Mouse (Mus musculus): ENCODE data around the gene Nin. TPM values are rescaled to one million over a fixed set of nuclear protein-coding genes. Genes with fewer than 3 reads are reported as not detected.

Gene Nin
- polyA plus RNA-seq, 1 experiment = 14.2 TPM

GRCm38 (mm10) chr12:70036722-70037305 lies 76.7 kb downstream of the Nin start:
- TF ChIP-seq POLR2A (IDR thresholded peaks at IDR 0.05; ENCODE audit: low read depth, low read length) = no peak
- no peak for TF ChIP-seq CTCF (IDR thresholded peaks at IDR 0.05; ENCODE audit: borderline replicate concordance, insufficient read depth, low read length)
- Histone ChIP-seq H3K4me1 (ENCODE audit: control insufficient read depth, insufficient read depth, low read length) (no peaks in the 10 kb centered on the region), H3K4me3 (ENCODE audit: insufficient read depth, low read length) (no peak overlapping the region), H3K27ac (ENCODE audit: insufficient read depth, low read length) (no peak overlapping the region)

DNA sequence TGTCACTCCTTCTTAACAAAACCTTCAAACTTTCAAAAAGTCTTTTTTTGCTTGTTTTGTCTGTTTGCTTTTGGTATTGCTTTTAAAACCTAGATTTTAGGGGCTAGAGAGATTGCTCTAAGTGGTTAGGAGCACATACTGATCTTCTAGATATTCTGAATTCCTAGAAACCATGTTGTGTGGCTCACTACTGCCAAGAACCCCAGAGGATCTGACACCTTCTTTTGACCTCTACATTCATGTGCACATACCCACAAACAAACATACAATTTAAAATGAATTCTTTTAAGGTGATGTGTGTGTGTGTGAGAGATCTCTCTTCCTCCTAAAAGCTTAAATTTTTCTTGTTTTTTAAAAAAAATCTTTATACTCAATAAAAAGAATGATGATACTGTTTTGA lies 87.3 kb downstream of the Nin start:
- Histone ChIP-seq H3K4me3 (ENCODE audit: insufficient read depth, low read length) (no peak overlapping the region), H3K27ac (ENCODE audit: insufficient read depth, low read length) (no peak overlapping the region), H3K4me1 (ENCODE audit: control insufficient read depth, insufficient read depth, low read length) (no peaks in the 10 kb centered on the region)
- TF ChIP-seq CTCF (IDR thresholded peaks at IDR 0.05; ENCODE audit: borderline replicate concordance, insufficient read depth, low read length) = no peak
- TF ChIP-seq POLR2A (IDR thresholded peaks at IDR 0.05; ENCODE audit: low read depth, low read length) = no peak

DNA sequence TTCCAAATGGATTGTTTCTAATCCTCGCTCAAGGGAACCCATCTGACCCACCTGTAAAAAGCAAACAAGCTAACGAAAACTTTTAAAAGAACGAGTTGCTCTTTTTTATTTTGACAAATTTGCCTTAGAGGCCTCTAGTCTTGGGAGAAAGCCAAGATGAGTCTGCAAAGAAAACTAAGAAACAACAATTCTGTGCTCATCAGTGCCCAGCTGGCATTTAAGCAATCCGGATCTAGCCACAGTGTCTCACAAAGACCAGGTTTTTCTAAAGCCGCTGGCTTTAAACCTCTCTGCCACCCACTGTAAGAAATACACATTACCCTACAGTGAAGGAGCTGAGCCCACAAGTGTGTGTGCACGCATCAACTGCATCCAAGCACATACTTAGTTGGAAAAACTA lies 88.1 kb downstream of the Nin start:
- no peak for TF ChIP-seq CTCF (IDR thresholded peaks at IDR 0.05; ENCODE audit: borderline replicate concordance, insufficient read depth, low read length)
- no peak for TF ChIP-seq POLR2A (IDR thresholded peaks at IDR 0.05; ENCODE audit: low read depth, low read length)
- Histone ChIP-seq H3K4me3 (ENCODE audit: insufficient read depth, low read length) (no peak overlapping the region), H3K4me1 (ENCODE audit: control insufficient read depth, insufficient read depth, low read length) (no peaks in the 10 kb centered on the region), H3K27ac (ENCODE audit: insufficient read depth, low read length) (no peak overlapping the region)

- Histone ChIP-seq H3K4me3 (ENCODE audit: insufficient read depth, low read length) (no peak overlapping the region), H3K4me1 (ENCODE audit: control insufficient read depth, insufficient read depth, low read length) (no peaks in the 10 kb centered on the region), H3K27ac (ENCODE audit: insufficient read depth, low read length) (no peak overlapping the region)
- TF ChIP-seq CTCF (IDR thresholded peaks at IDR 0.05; ENCODE audit: borderline replicate concordance, insufficient read depth, low read length) (no peak), POLR2A (IDR thresholded peaks at IDR 0.05; ENCODE audit: low read depth, low read length) (no peak)
Observed at GRCm38 (mm10) chr12:70023580-70023979, 89.9 kb downstream of the Nin start.

DNA sequence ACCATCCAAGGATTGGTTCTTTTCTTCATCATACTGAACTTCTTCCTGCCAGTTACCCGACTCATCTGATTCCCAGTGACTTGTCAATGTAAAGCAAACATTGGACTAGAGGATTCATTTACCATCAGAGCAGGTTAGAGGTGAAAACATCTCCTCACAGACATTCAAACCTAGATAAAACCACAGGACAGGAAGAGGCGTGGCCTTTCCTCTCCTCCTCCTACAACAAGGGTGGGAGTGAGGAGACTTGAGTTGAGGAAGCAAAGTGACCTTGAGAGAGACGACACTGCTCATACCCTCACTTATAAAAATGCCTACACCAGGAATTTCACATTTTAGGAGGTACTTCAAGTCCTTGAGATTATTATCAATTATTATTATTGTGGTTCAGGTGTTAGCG lies 95.4 kb downstream of the Nin start:
- no peak for TF ChIP-seq POLR2A (IDR thresholded peaks at IDR 0.05; ENCODE audit: low read depth, low read length)
- TF ChIP-seq CTCF (IDR thresholded peaks at IDR 0.05; ENCODE audit: borderline replicate concordance, insufficient read depth, low read length) = no peak
- no peaks in the 10 kb centered on the region for H3K4me1 ChIP-seq (ENCODE audit: control insufficient read depth, insufficient read depth, low read length)
- no peak overlapping the region for H3K27ac ChIP-seq (ENCODE audit: insufficient read depth, low read length)
- no peak overlapping the region for H3K4me3 ChIP-seq (ENCODE audit: insufficient read depth, low read length)

- H3K4me1 ChIP-seq (ENCODE audit: control insufficient read depth, insufficient read depth, low read length) = no peaks in the 10 kb centered on the region
- H3K4me3 ChIP-seq (ENCODE audit: insufficient read depth, low read length) = no peak overlapping the region
- no peak overlapping the region for H3K27ac ChIP-seq (ENCODE audit: insufficient read depth, low read length)
- TF ChIP-seq CTCF (IDR thresholded peaks at IDR 0.05; ENCODE audit: borderline replicate concordance, insufficient read depth, low read length) = no peak
- TF ChIP-seq POLR2A (IDR thresholded peaks at IDR 0.05; ENCODE audit: low read depth, low read length) = no peak
Observed at GRCm38 (mm10) chr12:70015936-70016335, 97.6 kb downstream of the Nin start.

- no peak for TF ChIP-seq POLR2A (IDR thresholded peaks at IDR 0.05; ENCODE audit: low read depth, low read length)
- no peak overlapping the region for H3K4me3 ChIP-seq (ENCODE audit: insufficient read depth, low read length)
- H3K4me1 ChIP-seq (ENCODE audit: control insufficient read depth, insufficient read depth, low read length) = no peaks in the 10 kb centered on the region
- H3K27ac ChIP-seq (ENCODE audit: insufficient read depth, low read length) = no peak overlapping the region
Observed at GRCm38 (mm10) chr12:70011681-70012080, 101.8 kb downstream of the Nin start.

DNA sequence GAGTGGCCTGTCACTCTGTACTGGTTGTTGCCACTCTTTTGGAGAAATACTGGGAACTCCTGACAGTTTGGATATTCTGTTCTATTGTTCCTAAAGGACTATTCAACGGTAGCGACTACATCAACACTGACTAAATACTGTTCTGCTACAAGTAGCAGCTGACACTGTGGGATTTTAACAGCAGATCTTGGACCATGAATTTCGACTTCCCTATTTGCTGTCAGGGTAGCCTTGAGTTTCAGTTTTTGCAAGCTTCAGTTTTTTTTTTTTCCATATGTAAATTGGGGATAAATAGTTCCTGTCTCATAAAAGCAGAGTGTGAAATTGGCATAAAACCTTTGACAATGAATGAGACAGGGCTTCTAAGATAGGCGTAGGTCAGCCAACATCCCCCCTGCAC lies 103.2 kb downstream of the Nin start:
- H3K4me3 ChIP-seq (ENCODE audit: insufficient read depth, low read length) = no peak overlapping the region
- no peak for TF ChIP-seq POLR2A (IDR thresholded peaks at IDR 0.05; ENCODE audit: low read depth, low read length)
- no peak for TF ChIP-seq CTCF (IDR thresholded peaks at IDR 0.05; ENCODE audit: borderline replicate concordance, insufficient read depth, low read length)
- H3K4me1 ChIP-seq (ENCODE audit: control insufficient read depth, insufficient read depth, low read length) = no peaks in the 10 kb centered on the region
- H3K27ac ChIP-seq (ENCODE audit: insufficient read depth, low read length) = no peak overlapping the region

- no peak for TF ChIP-seq CTCF (IDR thresholded peaks at IDR 0.05; ENCODE audit: borderline replicate concordance, insufficient read depth, low read length)
- no peak for TF ChIP-seq POLR2A (IDR thresholded peaks at IDR 0.05; ENCODE audit: low read depth, low read length)
- H3K4me3 ChIP-seq (ENCODE audit: insufficient read depth, low read length) = no peak overlapping the region
- no peak overlapping the region for H3K27ac ChIP-seq (ENCODE audit: insufficient read depth, low read length)
- no peaks in the 10 kb centered on the region for H3K4me1 ChIP-seq (ENCODE audit: control insufficient read depth, insufficient read depth, low read length)
Observed at GRCm38 (mm10) chr12:70005103-70005502, 108.4 kb downstream of the Nin start.

- Histone ChIP-seq H3K4me1 (ENCODE audit: control insufficient read depth, insufficient read depth, low read length) (peaks cover 6% of the 10 kb centered on the region), H3K27ac (ENCODE audit: insufficient read depth, low read length) (peak overlapping the region; percentile 97), H3K4me3 (ENCODE audit: insufficient read depth, low read length) (no peak overlapping the region)
- TF ChIP-seq POLR2A (IDR thresholded peaks at IDR 0.05; ENCODE audit: low read depth, low read length) (no peak), CTCF (IDR thresholded peaks at IDR 0.05; ENCODE audit: borderline replicate concordance, insufficient read depth, low read length) (no peak)
Observed at GRCm38 (mm10) chr12:69998186-69998983, 115.1 kb downstream of the Nin start.
